Mouse (Mus musculus): ENCODE results near the gene Osbpl11.

DNA sequence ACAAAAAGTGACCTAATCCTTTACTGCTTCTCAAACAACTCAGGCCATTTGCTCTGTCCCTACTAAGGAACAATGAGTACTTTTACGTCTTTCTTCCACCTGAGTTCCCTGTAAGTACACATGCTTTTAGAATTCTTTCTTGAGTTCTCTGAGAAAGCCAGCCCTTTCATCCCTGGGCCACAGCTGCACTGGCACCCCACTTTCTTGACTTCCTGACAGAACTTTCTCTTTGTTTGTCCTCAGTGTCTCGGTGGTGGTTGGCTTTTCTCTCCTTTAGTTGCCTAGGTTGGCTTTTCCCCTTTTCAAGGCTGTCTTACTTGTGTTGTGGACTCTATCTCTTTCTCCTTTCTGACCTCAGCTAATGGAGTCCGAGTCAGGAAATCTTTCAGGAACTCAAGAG lies 3.2 kb downstream of the Osbpl11 start:
- TF ChIP-seq POLR2A (IDR thresholded peaks at IDR 0.05; ENCODE audit: extremely low read depth, insufficient read depth, low read length): no peak
- no peak for TF ChIP-seq CTCF (IDR thresholded peaks at IDR 0.05; ENCODE audit: extremely low read depth, insufficient read depth, low read length)

All from cortical plate, adult 2 months (tissue).